Mouse (Mus musculus): ENCODE measurements at regions not wholly inside any gene's neighbourhood (a gene's known extent, or its start where the extent isn't known, plus 50 kb on each side); places are given as distances from the start of the nearest gene placed in this dataset.

DNA sequence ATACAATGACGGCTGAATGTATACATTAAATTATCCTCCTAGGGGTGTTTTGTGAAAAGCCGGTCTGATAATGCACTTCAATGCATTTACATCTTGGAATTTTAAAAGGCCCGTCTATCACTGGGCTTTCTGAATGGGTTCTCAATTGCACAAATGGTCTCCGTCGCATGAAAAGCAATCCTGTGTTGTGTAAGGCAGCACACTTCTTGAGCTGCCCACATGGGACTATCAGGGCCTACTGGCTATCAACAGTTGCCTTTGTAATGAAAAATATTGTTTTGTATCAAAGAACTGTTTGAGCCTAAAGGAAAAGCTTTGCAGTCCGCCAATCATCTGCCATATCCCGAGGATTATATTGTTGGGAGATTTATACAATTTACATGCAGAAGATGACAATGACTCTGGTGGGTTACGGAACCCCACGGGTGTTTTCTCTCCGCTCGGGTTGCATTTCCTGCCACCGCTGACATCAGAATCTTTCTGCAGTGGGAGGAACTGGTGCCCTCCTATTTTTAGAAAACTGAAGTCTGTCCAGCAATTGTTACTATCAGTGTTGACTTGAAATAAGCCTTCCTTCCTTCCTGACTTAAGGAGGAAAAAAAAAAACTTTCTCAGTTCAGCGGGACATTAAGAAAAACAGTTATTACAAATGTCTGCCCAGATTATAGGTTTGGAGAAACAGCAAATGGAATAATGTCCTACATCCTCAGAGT is 118.7 kb downstream of the Tmem26 start:
- in situ Hi-C loops (cut with MboI; ENCODE audit: low sequenced_read_pairs) = no loop called here

DNA sequence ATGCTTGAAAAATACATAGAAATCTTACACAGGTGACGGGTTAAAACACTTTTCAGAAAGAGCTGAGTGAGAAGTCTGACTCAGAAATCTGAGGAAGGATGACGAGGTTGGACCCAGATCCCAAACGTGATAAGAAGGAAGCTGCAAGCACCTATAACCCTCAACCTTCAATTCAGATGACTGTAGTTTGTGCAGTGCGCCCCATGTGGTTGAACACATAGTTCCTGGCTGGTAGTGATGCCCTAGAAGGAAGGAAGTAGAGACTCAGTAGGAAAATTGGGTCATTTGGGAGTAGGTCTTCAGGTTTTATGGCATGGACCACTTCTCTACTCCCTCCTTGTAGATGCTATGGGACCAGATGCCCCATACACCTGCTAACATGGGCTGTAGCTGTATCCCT is 120.6 kb downstream of the Tmem26 start:
- in situ Hi-C loops (cut with MboI; ENCODE audit: low sequenced_read_pairs) = no loop called here

DNA sequence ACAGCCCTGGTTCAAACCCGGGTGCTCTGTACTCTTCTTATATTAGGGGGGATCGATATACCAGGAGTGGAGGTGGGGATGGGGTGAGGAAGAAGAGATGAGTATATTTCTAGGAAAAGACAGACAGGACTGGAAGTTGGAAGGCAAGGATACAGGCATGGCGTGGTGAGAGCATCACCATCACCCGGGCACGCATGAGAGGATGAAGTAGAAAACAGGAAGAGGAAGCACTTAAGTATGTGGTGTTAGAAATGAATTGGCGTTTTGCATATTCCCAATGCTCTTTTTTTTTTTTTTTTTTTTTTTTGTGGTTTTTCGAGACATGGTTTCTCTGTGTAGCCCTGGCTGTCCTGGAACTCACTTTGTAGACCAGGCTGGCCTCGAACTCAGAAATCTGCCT is 121.2 kb downstream of the Tmem26 start:
- in situ Hi-C loops (cut with MboI; ENCODE audit: low sequenced_read_pairs) = no loop called here

DNA sequence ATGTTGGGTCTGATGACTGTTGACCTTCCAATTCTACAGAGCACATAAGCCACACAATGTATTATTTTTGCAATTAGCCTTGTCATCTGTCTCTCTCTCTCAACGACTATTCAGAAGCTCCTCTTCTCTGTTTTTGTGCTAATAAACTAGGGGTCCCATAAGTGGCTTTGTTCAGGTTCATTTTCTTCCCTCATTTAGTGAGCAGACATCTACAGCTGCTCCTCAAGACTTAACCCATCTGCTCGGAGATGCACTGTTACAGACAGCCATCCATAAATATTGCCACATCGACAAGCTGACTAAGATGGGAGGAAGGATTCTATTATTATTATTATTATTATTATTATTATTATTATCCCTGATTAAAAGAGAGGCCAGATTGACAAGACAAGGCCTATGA is 127.7 kb downstream of the Tmem26 start:
- in situ Hi-C loops (cut with MboI; ENCODE audit: low sequenced_read_pairs) = no loop called here

DNA sequence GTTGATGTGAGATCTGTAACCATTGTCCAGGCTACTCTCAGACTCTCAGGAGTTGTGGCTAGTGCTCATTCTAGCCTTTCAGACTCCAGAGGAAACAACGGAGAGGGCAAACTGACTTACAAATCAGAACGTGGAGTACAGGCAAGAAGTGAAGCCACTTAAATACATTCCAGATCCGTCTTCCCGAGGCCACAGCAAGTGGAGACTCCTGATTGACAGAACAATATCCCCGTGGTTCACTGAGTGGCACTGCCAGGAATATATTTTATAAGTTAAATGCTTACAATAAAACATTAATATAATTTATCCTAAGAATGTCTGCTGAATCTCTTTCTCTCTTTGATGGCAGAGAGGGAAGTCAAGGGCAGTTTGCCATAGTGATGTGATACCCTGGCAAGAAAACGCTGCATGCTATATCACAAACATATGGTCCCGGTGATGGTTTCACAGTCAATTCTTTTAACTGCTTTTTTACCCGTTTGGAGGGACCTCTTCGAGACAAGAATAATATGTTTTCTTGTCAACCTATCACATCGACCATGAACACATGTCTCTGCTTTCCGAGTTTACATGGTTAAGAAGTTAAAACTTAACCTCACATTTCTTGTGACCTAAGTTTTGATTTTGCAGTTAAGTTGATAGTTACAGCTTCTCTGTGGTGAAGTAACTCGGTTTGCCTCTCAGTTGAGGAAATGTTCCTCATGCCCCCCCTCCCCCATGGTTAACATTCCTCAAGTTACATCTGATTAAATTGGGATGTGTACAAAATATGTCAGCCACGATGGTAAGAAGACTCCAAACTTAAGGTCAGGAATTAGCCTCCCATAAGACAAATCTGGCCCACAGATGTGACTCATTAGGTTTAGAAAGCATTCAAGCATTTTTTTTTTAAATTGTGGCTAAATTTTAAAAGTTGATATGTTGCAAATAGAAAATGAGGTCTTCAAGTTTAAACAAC is 132.8 kb downstream of the Tmem26 start:
- in situ Hi-C loops (cut with MboI; ENCODE audit: low sequenced_read_pairs) = no loop called here

DNA sequence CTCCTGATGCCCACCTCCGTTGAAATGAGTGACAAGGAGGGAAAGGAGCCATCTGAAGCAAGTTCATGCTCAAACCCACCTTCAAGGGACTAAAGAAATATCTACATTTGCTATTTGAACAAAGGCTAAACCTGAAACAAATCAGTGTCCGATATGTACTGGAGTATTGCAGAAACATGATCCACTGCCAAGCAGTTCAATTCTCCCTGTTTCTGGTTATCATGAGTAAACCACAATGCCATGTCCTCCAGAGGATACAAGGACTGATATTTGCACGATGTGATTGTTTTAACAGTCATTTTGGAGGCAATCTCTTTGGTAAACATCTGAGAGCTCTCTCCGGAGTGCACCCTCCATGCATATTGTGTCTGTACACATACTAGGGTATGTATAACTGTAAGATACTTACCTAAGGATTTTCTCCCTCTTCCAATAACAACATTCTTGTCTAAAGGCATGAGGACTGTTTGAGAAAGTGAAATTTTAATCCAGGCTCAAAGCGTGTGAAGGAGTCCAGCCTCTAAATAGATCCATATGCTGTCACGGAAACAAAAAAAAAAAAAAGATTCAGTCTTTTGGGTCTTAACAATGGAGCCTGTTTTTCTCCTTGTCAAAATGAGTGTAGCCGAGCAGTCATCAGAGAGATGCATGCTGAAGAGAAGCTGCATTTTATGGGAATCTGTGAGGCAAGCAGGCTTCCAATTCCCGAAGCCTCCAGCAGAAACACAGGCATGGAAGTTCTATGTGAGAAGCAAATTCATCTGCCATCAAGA is 141.3 kb downstream of the Tmem26 start:
- in situ Hi-C loops (cut with MboI; ENCODE audit: low sequenced_read_pairs) = no loop called here

DNA sequence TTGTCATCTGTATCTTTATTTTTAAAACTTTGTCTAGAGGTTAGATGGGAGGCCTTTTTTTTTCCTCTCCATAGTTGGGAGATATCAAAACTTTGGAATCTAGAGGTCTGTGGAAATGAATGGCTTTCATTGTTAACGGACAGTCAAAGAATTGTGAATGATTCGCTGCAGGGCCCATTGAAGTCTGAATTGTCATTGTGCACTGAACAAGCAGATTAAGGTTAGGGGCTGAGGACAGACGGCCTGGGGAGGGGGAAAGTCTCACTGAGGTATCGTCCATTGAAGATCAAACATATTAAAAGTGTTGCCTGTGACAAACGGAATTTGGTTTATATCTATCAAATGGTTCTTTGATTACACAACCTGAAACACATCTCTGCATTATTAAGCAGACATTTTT is 142.3 kb downstream of the Tmem26 start:
- in situ Hi-C loops (cut with MboI; ENCODE audit: low sequenced_read_pairs) = no loop called here

DNA sequence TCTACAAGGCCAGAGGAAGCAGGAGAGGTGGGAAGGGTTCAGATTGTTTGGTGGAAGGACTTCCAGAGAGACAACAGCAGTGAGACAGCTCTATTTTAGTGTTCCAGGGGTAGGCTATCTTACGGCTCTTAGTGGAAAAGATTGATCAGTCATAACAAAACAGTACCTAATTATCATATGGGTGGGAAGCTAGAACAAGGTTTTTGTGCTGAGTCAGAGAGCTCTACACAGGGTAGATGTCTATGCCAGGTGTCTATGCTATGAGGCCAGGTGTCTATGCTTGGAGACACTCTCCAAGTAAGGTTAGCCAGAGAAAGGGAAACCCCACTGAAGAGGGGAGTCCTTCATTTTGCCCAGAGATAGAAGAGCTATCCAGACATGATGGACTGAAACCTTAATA is 143.9 kb downstream of the Tmem26 start:
- in situ Hi-C loops (cut with MboI; ENCODE audit: low sequenced_read_pairs) = no loop called here

DNA sequence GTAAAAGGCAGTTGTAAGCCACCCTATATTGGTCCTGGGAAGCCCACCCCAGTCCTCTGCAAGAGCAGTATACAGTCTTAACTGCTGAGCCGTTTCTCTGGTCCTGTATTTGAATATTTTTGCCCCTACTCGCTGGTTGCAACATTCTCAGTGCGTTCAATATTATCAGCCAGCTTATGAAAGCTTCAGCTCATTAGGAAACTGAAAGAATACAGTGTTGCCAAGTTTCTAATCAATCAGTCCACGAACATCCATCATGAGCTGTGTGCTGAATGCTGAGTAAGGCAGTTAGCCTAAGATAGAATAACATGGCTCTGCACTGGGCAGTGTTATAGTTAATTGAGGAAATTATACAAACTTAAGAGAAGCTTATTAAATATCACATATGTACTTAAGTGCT is 148.7 kb downstream of the Tmem26 start:
- in situ Hi-C loops (cut with MboI; ENCODE audit: low sequenced_read_pairs) = no loop called here

DNA sequence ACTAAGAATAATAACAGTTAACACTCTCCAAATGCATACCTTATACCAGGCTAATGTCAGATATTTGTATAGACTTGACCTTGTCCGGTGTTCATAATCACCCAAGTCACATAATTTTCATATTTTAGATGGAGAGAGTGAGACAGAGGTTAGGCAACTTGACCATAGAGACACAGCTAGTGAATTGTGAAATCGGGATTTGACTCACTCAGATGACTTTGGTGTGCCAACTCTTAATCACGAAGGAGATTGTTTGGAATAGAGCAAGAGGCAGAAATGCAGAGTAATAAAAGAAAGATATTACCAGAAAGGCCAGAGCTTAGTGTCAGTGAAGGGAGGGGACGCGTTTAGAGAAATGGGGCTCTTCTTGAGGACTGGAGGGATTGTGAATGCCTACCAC is 152.2 kb downstream of the Tmem26 start:
- in situ Hi-C loops (cut with MboI; ENCODE audit: low sequenced_read_pairs) = loop anchor here (25.0 kb wide), 1 partner anchor 437 kb away; no protein-coding TSS in a partner anchor

DNA sequence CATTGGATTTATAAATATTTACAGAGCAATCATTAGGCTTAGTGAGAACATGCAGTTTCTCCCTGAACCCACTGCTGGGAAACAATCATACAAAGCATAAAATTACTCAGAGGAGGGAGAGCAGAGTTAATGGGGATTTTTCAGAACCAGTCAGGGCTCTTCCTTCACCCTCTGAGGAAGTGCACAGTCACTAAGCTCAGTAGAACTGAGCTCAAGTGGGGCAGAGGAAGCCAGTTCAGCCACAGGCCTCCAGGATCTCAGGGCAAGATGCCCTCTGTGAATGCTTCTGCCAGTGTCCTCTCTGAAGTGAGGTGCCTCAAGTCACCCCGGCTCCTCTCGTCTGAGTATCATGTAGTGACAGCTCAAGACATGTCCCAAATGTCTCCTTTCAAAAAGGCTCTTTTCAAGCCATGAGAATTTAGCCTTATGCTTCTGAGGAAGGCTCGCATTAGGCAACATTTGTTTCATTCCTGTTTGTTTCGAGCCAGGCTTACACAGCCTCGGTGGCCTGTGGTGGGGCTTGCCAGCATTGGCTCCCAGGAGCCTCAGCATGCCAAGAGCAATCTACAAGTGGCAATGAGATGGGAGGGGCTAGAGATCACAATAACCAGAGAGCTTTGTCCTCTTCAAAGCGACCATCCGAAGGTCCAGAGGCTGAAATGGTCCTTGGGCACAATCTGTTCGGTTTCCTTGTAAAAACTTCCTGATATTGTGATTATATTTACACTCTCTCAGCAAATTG is 169.8 kb downstream of the Tmem26 start:
- in situ Hi-C loops (cut with MboI; ENCODE audit: low sequenced_read_pairs) = loop anchor here (25.0 kb wide), 1 partner anchor 419 kb away; no protein-coding TSS in a partner anchor

DNA sequence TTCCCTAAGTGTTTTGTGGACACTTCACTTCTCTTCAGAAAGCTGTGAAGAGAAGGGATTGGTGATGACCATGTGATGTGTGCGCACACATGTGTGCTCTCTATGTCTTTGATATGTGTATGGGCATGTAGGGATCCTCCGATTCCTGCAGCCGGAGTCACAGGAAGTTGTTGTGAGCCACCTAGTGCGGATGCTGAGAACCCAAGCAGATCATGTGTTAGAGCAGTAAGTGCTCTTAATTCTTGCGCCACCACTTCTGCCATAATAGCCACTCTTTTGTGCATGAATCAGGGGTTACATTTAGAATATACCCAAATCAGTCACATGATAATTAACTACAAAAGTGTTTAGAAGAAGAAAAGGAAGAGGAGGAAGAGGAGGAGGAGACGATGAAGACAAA is 170.7 kb downstream of the Tmem26 start:
- in situ Hi-C loops (cut with MboI; ENCODE audit: low sequenced_read_pairs) = loop anchor here (25.0 kb wide), 1 partner anchor 418 kb away; no protein-coding TSS in a partner anchor

DNA sequence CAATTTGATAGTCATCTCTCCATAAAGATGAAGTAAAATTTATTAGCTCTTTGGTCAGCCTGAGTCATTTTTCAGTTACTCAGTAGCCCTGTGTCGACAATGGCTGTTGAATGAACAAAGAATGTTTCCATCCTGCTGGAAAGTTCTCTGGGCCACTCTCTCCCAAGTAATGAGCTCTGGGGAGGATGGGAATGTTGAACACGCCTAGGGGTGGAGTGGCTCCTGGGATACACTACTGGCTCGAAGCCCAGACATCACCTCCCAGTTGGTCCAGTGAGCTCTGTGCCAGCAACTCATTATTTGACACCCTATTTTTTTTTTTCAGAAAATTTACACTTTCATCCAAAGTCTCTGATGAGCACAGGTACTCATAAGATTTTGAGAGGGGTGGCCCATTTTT is 174.1 kb downstream of the Tmem26 start:
- in situ Hi-C loops (cut with MboI; ENCODE audit: low sequenced_read_pairs) = loop anchor here (25.0 kb wide), 1 partner anchor 415 kb away; no protein-coding TSS in a partner anchor

DNA sequence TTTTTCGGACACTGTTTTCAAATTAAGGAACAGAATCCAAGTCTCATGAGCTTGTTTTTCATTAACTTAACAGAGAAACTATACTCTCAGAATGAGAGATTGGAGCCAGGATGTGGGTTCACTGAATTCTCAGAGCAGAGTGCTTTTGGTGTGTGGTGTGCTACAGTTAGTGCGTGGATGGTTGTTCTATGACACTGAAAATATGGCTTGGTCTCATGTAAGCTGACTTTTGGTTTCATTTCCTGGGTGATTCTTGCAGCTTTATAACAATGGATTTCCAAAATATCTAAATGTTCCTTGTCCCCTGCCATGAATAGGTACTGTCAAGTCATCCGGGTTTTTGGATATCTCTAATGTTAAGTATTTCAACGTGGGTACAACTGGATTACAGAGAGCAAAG is 177.7 kb downstream of the Tmem26 start:
- in situ Hi-C loops (cut with MboI; ENCODE audit: low sequenced_read_pairs) = no loop called here

DNA sequence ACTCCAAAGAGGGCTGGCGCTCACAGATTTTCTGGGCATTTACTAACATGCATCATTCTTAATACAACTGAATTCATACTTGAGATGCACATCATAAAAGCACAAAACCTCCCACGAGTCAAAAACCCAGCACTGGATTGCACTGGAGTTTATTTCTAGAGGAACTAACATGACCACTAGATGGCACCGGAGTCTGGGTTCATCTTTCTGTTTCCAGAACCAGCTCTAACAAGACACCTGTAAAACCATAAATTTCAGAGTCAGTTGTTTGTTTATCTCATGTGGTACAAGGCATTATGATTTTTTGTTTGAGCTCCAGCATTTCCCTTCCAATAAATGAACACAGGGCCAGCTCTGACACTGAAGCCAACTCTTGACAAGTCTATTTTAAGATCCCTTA is 179.2 kb downstream of the Tmem26 start:
- in situ Hi-C loops (cut with MboI; ENCODE audit: low sequenced_read_pairs) = no loop called here

DNA sequence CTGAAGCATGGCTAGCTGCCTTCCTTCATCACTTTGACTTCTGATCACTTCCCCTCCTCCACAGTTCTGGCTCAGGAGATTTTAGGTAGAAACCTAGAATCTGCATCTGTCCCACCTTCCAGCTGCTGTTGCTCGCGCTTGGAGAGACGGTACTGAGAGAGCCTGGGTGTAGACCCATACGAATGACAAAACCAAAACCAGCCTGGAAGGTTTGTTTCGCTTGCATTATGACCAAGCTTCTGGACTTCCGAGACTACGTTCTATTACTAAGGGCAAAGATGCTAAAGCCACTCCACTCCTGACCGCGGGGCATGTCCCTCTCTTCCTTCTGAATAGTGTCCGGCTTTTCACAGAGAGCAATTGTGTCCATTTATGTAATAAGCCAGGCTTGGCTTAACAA is 180.9 kb downstream of the Tmem26 start:
- in situ Hi-C loops (cut with MboI; ENCODE audit: low sequenced_read_pairs) = no loop called here

DNA sequence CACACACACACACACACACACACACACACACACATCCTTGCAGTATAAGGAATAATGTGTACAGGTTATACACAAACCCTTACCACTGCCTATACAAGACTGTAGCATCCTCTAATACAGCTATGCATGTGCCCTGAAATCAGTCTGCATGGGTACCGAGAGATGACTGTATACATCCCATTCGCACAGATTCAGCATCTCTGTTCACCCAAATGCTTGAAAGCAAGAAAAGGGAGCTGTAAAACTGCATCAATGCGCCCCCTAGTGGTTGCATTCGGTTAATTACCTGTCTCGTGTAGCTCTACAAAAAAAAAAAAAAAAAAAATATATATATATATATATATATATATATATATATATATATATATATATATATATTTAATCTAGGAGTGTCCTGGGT is 184.8 kb downstream of the Tmem26 start:
- in situ Hi-C loops (cut with MboI; ENCODE audit: low sequenced_read_pairs) = no loop called here

DNA sequence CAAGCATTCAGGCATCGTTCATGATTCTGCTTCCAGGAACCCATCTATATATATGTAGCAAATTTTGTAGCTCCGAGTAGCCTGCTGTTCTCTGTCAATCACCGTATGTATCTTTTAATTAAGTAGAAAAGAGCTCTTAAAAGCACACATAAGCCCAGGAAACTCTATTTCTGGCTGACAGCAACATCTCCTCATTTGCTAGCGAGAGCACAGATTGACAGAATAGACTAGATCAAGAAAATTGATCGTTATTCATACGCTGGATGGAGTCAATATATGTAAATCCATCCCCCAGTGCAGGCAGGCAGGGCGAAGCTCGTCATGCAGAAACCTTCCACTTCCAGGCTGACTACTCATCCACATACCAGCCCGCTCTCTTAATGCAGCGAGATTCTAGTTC is 185.6 kb downstream of the Tmem26 start:
- in situ Hi-C loops (cut with MboI; ENCODE audit: low sequenced_read_pairs) = no loop called here

DNA sequence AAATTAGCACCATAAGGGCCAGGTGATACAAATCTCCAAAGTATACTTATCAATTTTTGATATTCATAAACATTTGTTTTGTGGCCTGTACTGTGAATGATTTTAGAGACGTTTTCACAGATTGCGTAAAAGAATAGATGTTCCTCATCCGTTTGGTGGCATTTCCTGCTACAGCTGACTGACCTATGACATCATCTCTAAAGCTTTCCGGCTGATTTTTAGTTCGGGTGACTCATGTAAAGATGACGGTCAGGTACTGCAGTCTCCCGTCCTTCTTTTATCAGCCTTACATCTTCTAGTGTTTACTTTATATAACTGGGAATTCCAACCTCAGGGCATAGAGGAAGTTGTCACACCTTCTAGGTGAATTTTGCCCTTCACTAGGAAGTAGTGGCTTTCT is 192.7 kb downstream of the Tmem26 start:
- in situ Hi-C loops (cut with MboI; ENCODE audit: low sequenced_read_pairs) = no loop called here

DNA sequence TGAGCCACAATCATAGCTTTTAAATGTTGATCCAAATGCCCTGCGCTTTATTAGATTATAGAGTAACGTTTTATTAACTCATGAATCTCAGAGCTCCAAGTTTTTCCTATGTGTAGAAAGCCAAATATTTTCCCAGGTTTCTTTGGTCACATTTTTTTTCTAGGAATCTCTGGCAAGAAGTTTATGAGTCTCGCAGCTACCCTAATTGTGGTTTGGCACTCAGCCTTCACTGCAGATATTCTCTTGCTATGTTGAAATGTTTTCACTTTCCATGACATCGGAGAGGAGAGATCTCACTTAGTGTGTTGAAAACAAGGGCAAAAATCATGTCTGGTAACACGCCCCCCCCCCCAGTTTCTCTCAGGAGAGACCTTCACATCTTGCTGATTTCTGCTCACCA is 212.4 kb downstream of the Tmem26 start:
- in situ Hi-C loops (cut with MboI; ENCODE audit: low sequenced_read_pairs) = no loop called here

DNA sequence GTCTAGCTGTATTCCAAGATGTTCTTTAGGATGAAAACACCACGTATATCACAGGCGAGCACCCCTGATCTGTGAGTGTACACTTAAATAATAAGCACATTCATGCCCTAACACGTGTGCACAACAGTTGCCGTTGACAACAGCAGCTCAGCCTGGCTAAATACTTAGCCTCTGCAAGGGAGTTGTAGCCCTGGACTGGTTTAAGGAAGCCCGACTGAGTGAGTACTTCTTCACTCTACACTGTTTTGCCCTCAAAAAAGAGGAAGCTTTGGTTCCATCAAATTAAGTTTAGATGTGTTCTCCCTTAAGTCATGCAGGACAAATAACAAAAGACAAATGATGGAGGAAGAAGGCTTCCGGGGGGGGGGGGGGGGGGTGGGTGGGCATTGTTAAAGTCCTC is 208.0 kb upstream of the Rhobtb1 start:
- in situ Hi-C loops (cut with MboI; ENCODE audit: low sequenced_read_pairs) = no loop called here

Data from CH12F3 (cell line).